Mouse (Mus musculus) ovary, adult 18-20 months (tissue): ENCODE results near the gene Phf21a.

Source experiments
- DNase-seq: peaks from one replicate; pipeline ENCODE4 v3.0.0; 2022; ENCODE audit warnings: low spot score, mixed read lengths

Phf21a gene

DNA sequence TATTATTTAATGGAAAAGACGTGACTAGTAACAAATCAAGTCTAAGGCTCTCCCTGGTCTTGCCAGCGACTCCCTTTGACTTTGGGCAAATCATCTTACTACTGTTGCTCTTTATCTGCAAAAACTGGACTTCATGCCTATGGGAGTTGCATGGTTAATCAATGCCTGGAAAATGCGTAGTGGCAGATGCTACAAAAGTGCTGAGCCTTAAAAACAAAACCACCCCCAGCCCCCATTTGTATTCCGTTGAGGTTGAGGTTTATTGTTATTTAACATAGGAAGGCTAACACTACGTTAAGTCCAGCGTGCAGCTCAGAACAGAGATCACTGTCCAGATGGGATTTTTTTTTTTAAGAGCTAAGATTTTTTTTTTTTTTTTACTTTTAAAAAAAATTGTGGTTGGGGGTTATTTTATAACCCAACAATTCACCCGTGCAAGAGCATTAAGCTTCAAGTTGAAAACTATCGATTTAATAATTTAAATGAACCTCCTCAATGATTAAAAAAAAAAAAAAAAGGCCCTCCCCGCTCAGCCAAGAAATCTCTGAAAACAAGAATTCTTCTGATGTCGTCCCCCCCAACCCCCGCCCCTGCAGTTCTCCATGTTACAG lies 89.3 kb downstream of the Phf21a start:
- DNase-seq = no peak

- DNase-seq = peak; percentile 70
Observed at GRCm38 (mm10) chr2:92182981-92183501, 90.1 kb downstream of the Phf21a start.

- peak; percentile 88 for DNase-seq
Observed at GRCm38 (mm10) chr2:92183613-92184076, 90.7 kb downstream of the Phf21a start.

- DNase-seq = peak; percentile 65
Observed at GRCm38 (mm10) chr2:92184077-92184921, 91.4 kb downstream of the Phf21a start.

GRCm38 (mm10) chr2:92185062-92185765 lies 92.3 kb downstream of the Phf21a start:
- peak; percentile 23 for DNase-seq

- no peak for DNase-seq
Observed at GRCm38 (mm10) chr2:92185766-92186450, 93.0 kb downstream of the Phf21a start.

- no peak for DNase-seq
Observed at GRCm38 (mm10) chr2:92187061-92187460, 94.1 kb downstream of the Phf21a start.

GRCm38 (mm10) chr2:92188744-92189143 lies 95.8 kb downstream of the Phf21a start:
- no peak for DNase-seq

GRCm38 (mm10) chr2:92190960-92191359 lies 98.0 kb downstream of the Phf21a start:
- no peak for DNase-seq

- DNase-seq = no peak
Observed at GRCm38 (mm10) chr2:92191826-92192581, 99.1 kb downstream of the Phf21a start.

DNA sequence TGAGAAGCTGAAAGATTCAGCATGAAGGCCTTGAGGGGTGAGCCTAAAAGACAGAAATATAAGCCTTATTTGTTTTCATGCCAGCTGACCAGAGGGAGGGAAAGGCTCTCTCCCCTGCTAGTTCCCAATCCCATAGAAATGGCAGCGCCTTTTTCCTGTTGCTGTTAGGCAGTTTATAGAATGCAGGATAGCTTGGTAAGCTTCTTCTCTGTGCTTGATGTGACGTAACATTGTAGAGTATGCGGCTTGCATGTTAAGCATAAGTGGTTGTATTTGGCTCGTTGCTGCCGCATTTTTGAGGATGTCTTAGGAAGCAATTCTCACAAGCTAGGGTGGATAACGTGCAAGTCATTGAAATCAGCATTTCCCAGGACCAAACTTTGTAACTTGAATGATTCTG lies 105.2 kb downstream of the Phf21a start:
- DNase-seq = no peak

GRCm38 (mm10) chr2:92198747-92199146 lies 105.8 kb downstream of the Phf21a start:
- DNase-seq = no peak

GRCm38 (mm10) chr2:92199562-92200286 lies 106.8 kb downstream of the Phf21a start:
- DNase-seq = no peak

- DNase-seq = no peak
Observed at GRCm38 (mm10) chr2:92202319-92203040, 109.6 kb downstream of the Phf21a start.

- no peak for DNase-seq
Observed at GRCm38 (mm10) chr2:92205010-92205639, 112.2 kb downstream of the Phf21a start.

DNA sequence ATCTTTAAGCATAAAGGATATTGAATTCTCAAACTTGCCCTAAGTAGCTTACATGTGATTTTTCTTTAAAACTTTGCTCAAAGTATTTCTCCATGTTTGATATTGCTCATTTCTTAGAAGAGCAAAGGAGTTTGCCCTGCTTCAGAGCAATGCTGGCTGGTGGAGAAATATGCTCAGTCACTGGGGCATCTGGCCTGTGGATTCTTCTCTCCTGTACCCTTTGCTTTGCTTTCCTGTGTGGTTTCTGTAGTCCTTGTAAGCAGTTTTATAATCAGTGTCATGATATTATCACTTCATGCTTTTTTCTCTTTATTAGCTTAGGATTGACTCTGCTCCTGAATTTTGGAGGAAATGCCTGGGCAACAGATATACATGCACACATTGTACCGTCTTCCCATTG lies 117.5 kb downstream of the Phf21a start:
- DNase-seq = no peak

DNA sequence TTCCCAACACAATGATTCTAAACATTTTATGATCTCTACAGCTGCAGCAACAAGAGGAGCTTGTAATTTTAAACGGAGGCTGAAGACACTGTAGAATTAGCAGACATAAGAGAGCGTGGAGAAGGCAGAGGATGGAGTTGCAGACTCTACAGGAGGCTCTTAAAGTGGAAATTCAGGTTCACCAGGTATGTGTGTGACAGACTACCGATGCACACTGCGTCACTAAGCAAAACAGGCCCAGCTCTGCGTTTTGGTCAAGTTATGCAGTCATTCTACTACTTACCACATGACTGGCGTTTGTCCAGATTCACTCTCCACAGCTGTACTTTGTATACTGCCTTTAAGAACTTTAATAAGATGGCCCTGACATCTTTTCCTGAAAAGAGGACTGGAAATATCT lies 128.5 kb downstream of the Phf21a start:
- DNase-seq = no peak

DNA sequence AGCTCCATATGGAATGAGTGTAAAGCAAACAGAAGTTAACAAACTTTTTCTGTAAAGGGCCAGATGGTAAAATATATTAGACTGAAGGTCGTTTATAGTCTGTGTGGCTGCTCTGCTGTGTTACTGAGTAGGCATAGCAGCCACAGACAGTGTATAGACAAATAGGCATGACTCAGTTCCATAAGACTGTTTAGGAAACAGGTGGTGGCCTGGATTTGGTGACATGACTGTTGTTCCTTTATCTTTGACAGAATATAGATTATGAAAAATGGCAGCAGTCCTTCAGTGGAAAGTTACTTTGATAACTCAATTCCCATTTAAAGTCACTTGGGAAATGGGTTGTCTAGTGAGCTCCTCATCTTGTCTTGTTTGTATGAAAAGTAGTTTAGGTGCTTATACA lies 132.7 kb downstream of the Phf21a start:
- no peak for DNase-seq

- no peak for DNase-seq
Observed at GRCm38 (mm10) chr2:92229973-92230372, 137.1 kb downstream of the Phf21a start.
